Mouse (Mus musculus) liver, adult 2 months (tissue): ENCODE measurements around the gene Hoxd12. TPM values are rescaled to one million over a fixed set of nuclear protein-coding genes. Genes with fewer than 3 reads are reported as not detected.

Experiments used
- DNase-seq: peaks from one replicate; pipeline ENCODE4 v3.0.0-alpha.2; 2011; ENCODE audit warnings: low read depth, low spot score; ENCODE audit errors: extremely low read depth
- H3K27ac ChIP-seq: fragments of 200-500 bp; replicated peaks from 2 replicates; pipeline ENCODE4 v1.5.1; 2012; ENCODE audit warnings: low read depth, mild to moderate bottlenecking, control low read depth, inconsistent platforms, low read length; ENCODE audit not compliant: insufficient read depth
- H3K27me3 ChIP-seq: fragments of 200-500 bp; 2 replicates; pipeline ENCODE4 v1.6.1; 2012; ENCODE audit warnings: mild to moderate bottlenecking, moderate library complexity, low read length, inconsistent platforms; ENCODE audit not compliant: control insufficient read depth, insufficient read depth
- H3K36me3 ChIP-seq: fragments of 200-500 bp; 2 replicates; pipeline ENCODE4 v1.6.1; 2012; ENCODE audit warnings: low read length, inconsistent platforms; ENCODE audit not compliant: control insufficient read depth, insufficient read depth
- H3K4me1 ChIP-seq: fragments of 200-500 bp; 2 replicates; pipeline ENCODE4 v1.6.1; 2011; ENCODE audit warnings: low read length; ENCODE audit not compliant: control insufficient read depth, insufficient read depth
- H3K4me3 ChIP-seq: fragments of 200-500 bp; 2 replicates; pipeline ENCODE4 v1.5.1; 2011; ENCODE audit warnings: low read depth, mild to moderate bottlenecking, control low read depth, low read length, moderate library complexity; ENCODE audit not compliant: insufficient read depth
- H3K79me2 ChIP-seq: fragments of 200-500 bp; 2 replicates; pipeline ENCODE4 v1.6.1; 2012; ENCODE audit warnings: inconsistent platforms, mild to moderate bottlenecking, low read length, moderate library complexity; ENCODE audit not compliant: control insufficient read depth, insufficient read depth
- H3K9ac ChIP-seq: fragments of 200-500 bp; 2 replicates; pipeline ENCODE4 v1.6.1; 2012; ENCODE audit warnings: low read depth, mild to moderate bottlenecking, control low read depth, inconsistent platforms, low read length
- CTCF ChIP-seq: fragments of 200-500 bp; IDR thresholded peaks from 2 replicates; pipeline ENCODE4 v1.5.1; 2011; ENCODE audit warnings: low read depth, low read length, control low read depth
- POLR2A ChIP-seq: fragments of 200-500 bp; IDR thresholded peaks from 2 replicates; pipeline ENCODE4 v1.6.1; 2011; ENCODE audit warnings: low read length, control low read depth; ENCODE audit not compliant: insufficient read depth; ENCODE audit errors: extremely low read depth
- WGBS: fragments of 180-500 bp; shearing (Covaris S2); methylation state at CpG from one replicate; pipeline ENCODE4 v1.1.7; 2018; 5-methylcytosine and 5-hydroxymethylcytosine counted together
- polyA plus RNA-seq: library from polyadenylated mRNA; depleted of rRNA; stranded (reverse); fragments of >200 nt; gene quantifications from 2 replicates; pipeline ENCODE4 v1.2.3, GENCODE M21; 2012
- total RNA-seq: library from RNA; depleted of rRNA; stranded (reverse); fragments of >200 nt; gene quantifications from 2 replicates; pipeline ENCODE4 v1.2.3, GENCODE M21; 2014

The Hoxd12 gene
- total and polyA plus RNA-seq, 2 experiments = not detected

GRCm38 (mm10) chr2:74653781-74654535 is 20.9 kb upstream of the Hoxd12 start:
- H3K9ac ChIP-seq = no peak overlapping the region
- no peaks in the 10 kb centered on the region for H3K4me1 ChIP-seq
- peaks cover 33% of the 10 kb centered on the region for H3K27me3 ChIP-seq
- TF ChIP-seq CTCF = no peak
- no peaks in the 10 kb centered on the region for H3K36me3 ChIP-seq
- no peak for DNase-seq
- H3K27ac ChIP-seq = no peak overlapping the region
- no peaks in the 10 kb centered on the region for H3K79me2 ChIP-seq
- no peak overlapping the region for H3K4me3 ChIP-seq
- 27% methylated on average over 17 of the region's 17 CpGs for WGBS

DNA sequence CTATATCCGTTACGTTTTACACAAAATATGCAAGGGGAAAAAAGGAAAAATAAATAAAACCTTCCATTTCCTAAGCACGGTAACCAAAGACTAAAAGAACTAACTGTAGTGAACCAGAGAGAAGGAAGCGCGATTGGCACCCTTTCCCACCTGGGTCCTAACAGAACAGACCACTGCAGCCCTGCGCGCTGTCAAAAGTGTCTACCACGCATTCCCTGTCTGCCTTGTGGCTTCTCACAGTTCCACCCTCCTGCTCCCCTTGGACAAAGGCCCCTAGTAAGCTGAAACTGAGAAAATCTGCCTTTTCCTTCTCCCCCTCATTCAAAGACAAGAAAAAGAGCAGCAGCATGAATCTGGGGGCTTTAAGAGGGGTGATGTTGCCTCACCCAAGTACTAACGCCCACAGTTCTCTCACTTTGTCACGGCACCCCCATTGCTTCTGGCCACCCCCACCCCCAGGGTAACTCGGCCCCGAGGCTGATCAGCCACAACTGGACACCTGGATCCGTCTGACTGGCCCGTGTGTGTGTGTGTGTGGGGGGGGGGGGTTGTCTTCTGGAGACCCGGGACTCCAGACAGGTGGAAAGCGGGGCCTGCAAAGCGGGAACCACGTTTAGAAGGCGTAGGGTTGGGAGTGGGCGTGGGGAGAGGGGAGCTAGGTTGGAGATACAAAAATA is 19.9 kb upstream of the Hoxd12 start:
- no peak for TF ChIP-seq POLR2A
- Histone ChIP-seq H3K27me3 (peaks cover 35% of the 10 kb centered on the region), H3K4me1 (no peaks in the 10 kb centered on the region), H3K4me3 (no peak overlapping the region), H3K9ac (no peak overlapping the region), H3K36me3 (no peaks in the 10 kb centered on the region), H3K79me2 (no peaks in the 10 kb centered on the region), H3K27ac (no peak overlapping the region)
- DNase-seq = no peak
- WGBS = 14% methylated on average over 19 of the region's 20 CpGs

- Histone ChIP-seq H3K27ac (no peak overlapping the region), H3K27me3 (peaks cover 35% of the 10 kb centered on the region), H3K36me3 (no peaks in the 10 kb centered on the region), H3K4me1 (no peaks in the 10 kb centered on the region), H3K4me3 (no peak overlapping the region), H3K79me2 (no peaks in the 10 kb centered on the region), H3K9ac (no peak overlapping the region)
- no peak for DNase-seq
- WGBS = 8% methylated on average over 40 of the region's 47 CpGs
- no peak for TF ChIP-seq POLR2A
- TF ChIP-seq CTCF = peak; percentile 29; the same call in 1 of the 2 replicates
Observed at GRCm38 (mm10) chr2:74655420-74655781, 19.4 kb upstream of the Hoxd12 start.

DNA sequence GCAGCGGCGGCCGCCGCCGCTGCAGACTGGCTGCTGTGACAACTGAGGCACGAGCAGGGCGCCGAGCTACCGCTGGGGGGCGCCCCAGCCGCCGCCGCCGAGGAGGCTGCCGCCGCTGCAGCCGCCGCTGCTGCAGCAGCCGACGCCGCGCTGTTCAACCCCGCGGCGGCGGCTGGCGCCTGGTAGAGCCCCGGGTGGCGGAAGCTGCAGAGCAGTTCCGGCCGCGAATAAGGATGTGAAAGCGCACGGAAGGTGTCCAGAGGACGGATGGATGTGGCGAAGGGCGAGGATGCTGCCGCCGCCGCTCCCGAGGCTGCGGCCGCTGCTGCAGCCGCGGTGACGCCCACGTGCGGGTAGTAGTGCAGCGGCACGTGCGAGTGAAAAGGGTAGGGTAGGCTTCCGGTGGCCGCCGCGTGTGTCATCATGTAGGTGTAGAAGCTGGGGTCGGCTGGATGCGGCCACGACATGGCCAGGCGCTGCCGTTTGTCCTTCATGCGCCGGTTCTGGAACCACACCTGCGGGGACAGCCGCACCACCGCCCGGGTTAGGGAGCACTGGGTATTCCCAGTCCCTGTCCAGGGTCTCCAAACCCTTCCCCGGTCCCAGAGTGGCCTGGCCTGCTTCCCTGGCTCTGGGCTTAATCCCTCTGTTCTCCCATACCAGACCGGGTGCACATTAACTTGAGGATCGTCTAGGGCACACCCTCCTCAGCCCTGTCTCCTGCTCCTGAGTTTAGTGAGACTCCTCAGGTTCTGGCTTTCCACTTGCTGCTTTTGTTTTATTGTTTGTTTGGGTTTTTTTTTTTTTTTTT is 18.8 kb upstream of the Hoxd12 start:
- WGBS = 5% methylated on average over 65 of the region's 69 CpGs
- no peak overlapping the region for H3K27ac ChIP-seq
- no peak for TF ChIP-seq CTCF
- no peak for TF ChIP-seq POLR2A
- H3K79me2 ChIP-seq = no peaks in the 10 kb centered on the region
- no peaks in the 10 kb centered on the region for H3K36me3 ChIP-seq
- H3K27me3 ChIP-seq = peaks cover 40% of the 10 kb centered on the region
- H3K4me3 ChIP-seq = no peak overlapping the region
- no peak for DNase-seq
- no peaks in the 10 kb centered on the region for H3K4me1 ChIP-seq
- no peak overlapping the region for H3K9ac ChIP-seq

DNA sequence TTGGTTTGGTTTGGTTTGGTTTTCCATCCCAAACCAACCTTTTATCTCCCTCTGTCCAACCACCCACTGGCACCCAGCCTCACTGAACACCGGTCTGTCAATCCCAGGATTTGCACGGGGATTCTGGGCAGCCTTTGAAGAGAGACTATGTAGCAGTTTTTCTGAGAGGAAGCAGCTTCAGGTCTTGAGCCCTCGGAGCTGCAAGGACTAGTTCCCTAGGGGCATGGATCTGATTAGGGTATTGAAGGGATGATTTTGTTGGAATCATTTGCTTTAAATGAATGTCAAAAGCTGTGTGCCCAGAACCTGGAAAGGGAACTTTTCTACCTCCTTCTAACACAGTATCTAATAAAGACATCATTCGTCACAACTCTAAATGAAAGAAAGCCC is 18.2 kb upstream of the Hoxd12 start:
- Histone ChIP-seq H3K36me3 (no peaks in the 10 kb centered on the region), H3K27me3 (peaks cover 41% of the 10 kb centered on the region), H3K4me3 (no peak overlapping the region), H3K4me1 (no peaks in the 10 kb centered on the region), H3K79me2 (no peaks in the 10 kb centered on the region), H3K9ac (no peak overlapping the region), H3K27ac (no peak overlapping the region)
- DNase-seq = no peak
- WGBS = 6% methylated on average over 4 of the region's 4 CpGs
- no peak for TF ChIP-seq CTCF
- no peak for TF ChIP-seq POLR2A
